Mouse (Mus musculus) liver, postnatal 0 days (tissue): Measurements from ENCODE around the gene Ank.

Experiments used
- CTCF ChIP-seq: sonication (generic); IDR thresholded peaks from 2 replicates; pipeline ENCODE4 v1.5.1; 2016; ENCODE audit warnings: antibody characterized with exemption, low read depth
- EP300 ChIP-seq: IDR thresholded peaks from 2 replicates; pipeline ENCODE4 v1.6.1; 2016; ENCODE audit warnings: antibody characterized with exemption, low read depth, mild to moderate bottlenecking

- 0 out of 2 replicates have a peak, but pooled peaks have one; percentile 7 for TF ChIP-seq CTCF
- TF ChIP-seq EP300: no peak
Measured at GRCm38 (mm10) chr15:27465391-27466005, 979 bp upstream of the Ank start.
